Mouse (Mus musculus): Measurements from ENCODE around the gene Camk1g. TPM values are rescaled to one million over a fixed set of nuclear protein-coding genes. Genes with fewer than 3 reads are reported as not detected.

The Camk1g gene
- polyA plus RNA-seq, 1 experiment: 40.8 TPM

DNA sequence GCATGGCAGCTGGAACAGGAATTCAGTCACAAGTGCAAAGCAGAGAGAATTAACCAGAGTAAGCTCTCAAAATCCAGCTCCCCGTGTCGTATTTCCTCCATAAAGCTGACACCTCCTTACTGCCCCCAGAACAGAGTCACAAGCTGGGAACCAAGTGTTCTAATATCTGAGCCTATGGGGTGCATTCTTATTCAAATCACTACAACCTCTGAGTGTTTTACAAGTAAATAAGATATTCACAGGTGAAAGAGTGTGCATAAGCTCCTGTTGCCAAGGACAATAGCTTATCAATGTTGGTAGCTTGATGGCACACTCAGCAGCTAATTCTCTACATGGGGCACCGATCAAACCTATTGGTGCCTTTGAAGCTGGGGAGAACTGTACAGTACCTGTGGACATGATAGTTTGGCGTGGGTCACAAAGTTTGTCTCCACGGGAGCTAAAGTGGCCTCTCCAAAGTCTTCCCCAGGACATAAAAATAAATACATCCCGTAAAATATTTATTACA, 3.9 kb upstream of the Camk1g start:
- no peak for DNase-seq (ENCODE audit: low read depth)
- TF ChIP-seq CTCF (IDR thresholded peaks at IDR 0.05; ENCODE audit: borderline replicate concordance, extremely low read depth, insufficient read depth, insufficient read length): no peak
- no peak for TF ChIP-seq POLR2A (IDR thresholded peaks at IDR 0.05; ENCODE audit: borderline replicate concordance, extremely low read depth, insufficient read depth, insufficient read length, poor library complexity, severe bottlenecking)

DNA sequence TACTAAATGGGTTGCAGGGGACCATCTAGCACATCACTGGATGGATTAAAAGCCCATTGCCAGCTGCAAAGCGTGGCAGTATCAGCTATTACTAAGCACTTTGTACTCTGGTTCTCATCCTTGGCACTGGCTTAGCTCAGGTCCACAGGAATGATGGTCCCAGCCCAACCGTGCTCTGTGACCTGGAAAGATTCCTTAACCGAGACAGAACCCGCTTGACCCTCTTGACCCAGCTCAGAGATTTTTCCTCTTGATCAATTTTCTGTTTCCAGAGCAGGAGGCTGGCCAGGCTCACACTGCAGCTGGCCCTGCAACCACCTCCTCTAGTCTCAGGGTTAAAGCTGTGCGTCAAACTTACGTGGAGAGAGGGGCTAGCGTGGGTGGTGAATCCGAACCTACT, 1.0 kb downstream of the Camk1g start:
- TF ChIP-seq POLR2A (IDR thresholded peaks at IDR 0.05; ENCODE audit: borderline replicate concordance, extremely low read depth, insufficient read depth, insufficient read length, poor library complexity, severe bottlenecking) (no peak), CTCF (IDR thresholded peaks at IDR 0.05; ENCODE audit: borderline replicate concordance, extremely low read depth, insufficient read depth, insufficient read length) (no peak)
- no peak for DNase-seq (ENCODE audit: low read depth)

GRCm38 (mm10) chr1:193368055-193368454, 2.0 kb downstream of the Camk1g start:
- TF ChIP-seq POLR2A (IDR thresholded peaks at IDR 0.05; ENCODE audit: borderline replicate concordance, extremely low read depth, insufficient read depth, insufficient read length, poor library complexity, severe bottlenecking) (no peak), CTCF (IDR thresholded peaks at IDR 0.05; ENCODE audit: borderline replicate concordance, extremely low read depth, insufficient read depth, insufficient read length) (no peak)
- peak; percentile 93 for DNase-seq (ENCODE audit: low read depth)

DNA sequence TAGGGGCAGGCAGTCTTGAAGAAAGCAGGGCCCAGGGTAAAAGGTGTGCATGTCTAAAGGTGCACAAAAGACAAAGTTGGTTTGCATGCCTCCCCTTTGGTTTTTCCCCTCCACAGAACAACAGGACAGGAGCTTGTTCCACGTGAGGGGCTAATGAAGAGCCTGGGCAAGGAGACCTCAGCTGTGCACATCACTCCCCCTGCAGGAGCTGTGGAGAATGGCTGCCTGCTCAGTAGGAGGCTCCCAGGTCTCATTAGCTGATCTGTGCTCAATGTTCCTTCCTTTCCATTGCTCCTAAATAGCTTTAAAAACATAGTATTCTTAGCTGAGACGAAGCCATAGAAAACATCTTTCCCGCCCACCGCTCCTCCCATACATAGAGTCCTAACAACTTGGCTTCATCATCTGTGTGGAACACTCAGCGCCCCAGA, 6.3 kb downstream of the Camk1g start:
- DNase-seq (ENCODE audit: low read depth): peak; percentile 51
- TF ChIP-seq CTCF (IDR thresholded peaks at IDR 0.05; ENCODE audit: borderline replicate concordance, extremely low read depth, insufficient read depth, insufficient read length) (peak; percentile 68), POLR2A (IDR thresholded peaks at IDR 0.05; ENCODE audit: borderline replicate concordance, extremely low read depth, insufficient read depth, insufficient read length, poor library complexity, severe bottlenecking) (no peak)

GRCm38 (mm10) chr1:193362078-193362477, 8.0 kb downstream of the Camk1g start:
- no peak for TF ChIP-seq POLR2A (IDR thresholded peaks at IDR 0.05; ENCODE audit: borderline replicate concordance, extremely low read depth, insufficient read depth, insufficient read length, poor library complexity, severe bottlenecking)
- no peak for TF ChIP-seq CTCF (IDR thresholded peaks at IDR 0.05; ENCODE audit: borderline replicate concordance, extremely low read depth, insufficient read depth, insufficient read length)
- DNase-seq (ENCODE audit: low read depth): no peak

- no peak for TF ChIP-seq CTCF (IDR thresholded peaks at IDR 0.05; ENCODE audit: borderline replicate concordance, extremely low read depth, insufficient read depth, insufficient read length)
- no peak for TF ChIP-seq POLR2A (IDR thresholded peaks at IDR 0.05; ENCODE audit: borderline replicate concordance, extremely low read depth, insufficient read depth, insufficient read length, poor library complexity, severe bottlenecking)
- no peak for DNase-seq (ENCODE audit: low read depth)
Measured at GRCm38 (mm10) chr1:193361181-193361580, 8.9 kb downstream of the Camk1g start.

- no peak for TF ChIP-seq CTCF (IDR thresholded peaks at IDR 0.05; ENCODE audit: borderline replicate concordance, extremely low read depth, insufficient read depth, insufficient read length)
- no peak for TF ChIP-seq POLR2A (IDR thresholded peaks at IDR 0.05; ENCODE audit: borderline replicate concordance, extremely low read depth, insufficient read depth, insufficient read length, poor library complexity, severe bottlenecking)
- DNase-seq (ENCODE audit: low read depth): no peak
Measured at GRCm38 (mm10) chr1:193359199-193359598, 10.9 kb downstream of the Camk1g start.

DNA sequence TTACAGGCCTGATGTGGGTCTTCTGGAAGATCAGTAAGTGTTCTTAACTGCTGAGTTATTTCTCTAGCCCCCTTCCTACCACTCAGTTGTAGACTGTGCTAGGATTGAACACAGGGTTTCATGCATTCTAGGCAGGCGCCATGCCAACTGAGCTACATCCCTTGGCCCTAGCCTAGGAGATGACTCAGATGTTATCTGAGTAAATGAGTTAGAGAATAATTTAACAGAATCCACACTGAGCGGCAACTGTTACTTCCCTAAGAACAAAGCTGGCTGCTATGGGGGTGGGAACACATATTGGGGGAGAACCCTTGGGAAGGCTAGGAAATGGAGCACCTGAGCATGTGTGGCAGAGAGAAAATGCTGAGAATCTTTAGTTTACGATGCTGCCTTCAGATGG, 18.5 kb downstream of the Camk1g start:
- DNase-seq (ENCODE audit: low read depth): no peak
- TF ChIP-seq CTCF (IDR thresholded peaks at IDR 0.05; ENCODE audit: borderline replicate concordance, extremely low read depth, insufficient read depth, insufficient read length): no peak
- TF ChIP-seq POLR2A (IDR thresholded peaks at IDR 0.05; ENCODE audit: borderline replicate concordance, extremely low read depth, insufficient read depth, insufficient read length, poor library complexity, severe bottlenecking): no peak

- TF ChIP-seq CTCF (IDR thresholded peaks at IDR 0.05; ENCODE audit: borderline replicate concordance, extremely low read depth, insufficient read depth, insufficient read length) (no peak), POLR2A (IDR thresholded peaks at IDR 0.05; ENCODE audit: borderline replicate concordance, extremely low read depth, insufficient read depth, insufficient read length, poor library complexity, severe bottlenecking) (no peak)
- DNase-seq (ENCODE audit: low read depth): no peak
Measured at GRCm38 (mm10) chr1:193350546-193350801, 19.6 kb downstream of the Camk1g start.

DNA sequence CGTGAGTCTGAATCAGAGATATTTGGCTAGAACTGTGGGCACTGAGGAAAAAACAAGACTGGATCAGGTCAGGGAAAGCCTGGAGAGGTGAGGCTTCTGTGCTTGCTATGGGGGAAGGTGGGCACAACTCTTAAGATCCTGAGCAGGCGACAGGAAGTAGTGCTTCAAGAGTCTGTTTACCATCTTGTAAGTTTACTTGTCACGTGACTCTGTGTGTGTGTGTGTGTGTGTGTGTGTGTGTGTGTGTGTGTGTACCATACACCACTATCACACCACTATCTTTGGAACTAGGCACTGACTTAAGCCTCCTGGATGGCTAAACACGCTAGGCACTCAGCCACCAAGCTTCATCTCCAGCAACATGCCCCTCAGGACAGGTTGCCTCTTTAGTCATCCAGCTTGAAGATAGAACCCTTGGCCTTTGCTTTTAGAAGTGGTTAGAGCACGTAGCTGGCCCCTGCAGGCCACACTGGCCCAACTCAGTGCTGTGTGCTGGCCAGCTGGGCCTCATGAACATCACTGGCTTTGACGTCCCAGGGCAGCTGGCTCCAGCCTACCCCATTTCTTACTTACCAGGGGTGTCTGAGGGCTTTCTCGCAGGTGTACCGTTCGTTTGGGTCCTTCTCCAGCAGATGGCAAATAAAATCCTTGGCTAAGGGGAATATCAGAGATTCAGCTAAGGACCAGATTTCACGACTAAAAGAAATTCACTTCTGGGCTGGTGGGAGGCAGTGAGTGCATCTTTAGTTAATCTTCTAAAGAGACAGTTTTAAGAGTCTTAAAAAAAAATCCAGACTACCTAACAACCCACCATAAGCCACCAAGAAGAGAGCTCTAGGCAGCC, 20.2 kb downstream of the Camk1g start:
- TF ChIP-seq POLR2A (IDR thresholded peaks at IDR 0.05; ENCODE audit: borderline replicate concordance, extremely low read depth, insufficient read depth, insufficient read length, poor library complexity, severe bottlenecking) (no peak), CTCF (IDR thresholded peaks at IDR 0.05; ENCODE audit: borderline replicate concordance, extremely low read depth, insufficient read depth, insufficient read length) (no peak)
- DNase-seq (ENCODE audit: low read depth): no peak

GRCm38 (mm10) chr1:193348261-193348962, 21.7 kb downstream of the Camk1g start:
- DNase-seq (ENCODE audit: low read depth): no peak
- TF ChIP-seq CTCF (IDR thresholded peaks at IDR 0.05; ENCODE audit: borderline replicate concordance, extremely low read depth, insufficient read depth, insufficient read length): no peak
- TF ChIP-seq POLR2A (IDR thresholded peaks at IDR 0.05; ENCODE audit: borderline replicate concordance, extremely low read depth, insufficient read depth, insufficient read length, poor library complexity, severe bottlenecking): no peak
